Mouse (Mus musculus) midbrain, embryonic 14.5 days (tissue): ENCODE results near the gene Fam161a. TPM values are rescaled to one million over a fixed set of nuclear protein-coding genes. Genes with fewer than 3 reads are reported as not detected.
A peak's percentile ranks its signal among the peaks of the same experiment; 100 is the strongest.

Source experiments
- ATAC-seq: fragments of 200-750 bp; cut with Nextera tagmentation; 2 replicates; pipeline ENCODE4 v1.8.0; 2017; ENCODE audit warnings: moderate number of reproducible peaks, moderate library complexity; ENCODE audit not compliant: low FRiP score, low TSS enrichment
- DNase-seq: peaks from one replicate; pipeline ENCODE4 v3.0.0-alpha.2; 2015
- H3K27ac ChIP-seq: fragments of 300-500 bp; sonication (generic); replicated peaks from 2 replicates; pipeline ENCODE4 v1.5.1; 2014; ENCODE audit warnings: mild to moderate bottlenecking, low read depth, low read length, moderate library complexity
- H3K27me3 ChIP-seq: fragments of 300-500 bp; sonication (generic); 2 replicates; pipeline ENCODE4 v1.6.1; 2014; ENCODE audit warnings: low read length, control low read depth, mixed read lengths; ENCODE audit not compliant: control insufficient read depth, insufficient read depth
- H3K36me3 ChIP-seq: fragments of 300-500 bp; sonication (generic); 2 replicates; pipeline ENCODE4 v1.6.1; 2014; ENCODE audit warnings: low read length, control low read depth; ENCODE audit not compliant: control insufficient read depth, insufficient read depth
- H3K4me1 ChIP-seq: fragments of 300-500 bp; sonication (generic); 2 replicates; pipeline ENCODE4 v1.6.1; 2014; ENCODE audit warnings: mild to moderate bottlenecking, antibody characterized with exemption, low read length, control low read depth; ENCODE audit not compliant: control insufficient read depth, insufficient read depth
- H3K4me2 ChIP-seq: fragments of 300-500 bp; sonication (generic); 2 replicates; pipeline ENCODE4 v1.6.1; 2014; ENCODE audit warnings: mild to moderate bottlenecking, low read length, moderate library complexity
- H3K4me3 ChIP-seq: fragments of 300-500 bp; sonication (generic); replicated peaks from 2 replicates; pipeline ENCODE4 v1.5.1; 2014; ENCODE audit warnings: low read depth, low read length
- H3K9ac ChIP-seq: fragments of 300-500 bp; sonication (generic); replicated peaks from 2 replicates; pipeline ENCODE4 v1.6.1; 2014; ENCODE audit warnings: mild to moderate bottlenecking, low read length, moderate library complexity
- H3K9me3 ChIP-seq: fragments of 300-500 bp; sonication (generic); 2 replicates; pipeline ENCODE4 v1.6.1; 2016; ENCODE audit warnings: low read length, control low read depth, mixed read lengths; ENCODE audit not compliant: control insufficient read depth
- WGBS: fragments of 180-500 bp; shearing (Covaris S2); extraction: QIAGEN DNeasy Blood & Tissue Kit; methylation state at CpG from one replicate; pipeline ENCODE4 v1.1.7; 2014; 5-methylcytosine and 5-hydroxymethylcytosine counted together
- polyA plus RNA-seq: library from polyadenylated mRNA; unstranded; fragments of >200 nt; fragmentation: Nextera tagmentation; extraction: Ambion mirVana; gene quantifications from 2 replicates; pipeline ENCODE4 v1.2.1, GENCODE M21; 2014

The Fam161a gene
- polyA plus RNA-seq, 1 experiment from 2014 or later, result 3.7 TPM

GRCm38 (mm10) chr11:22998308-22998707, 9.0 kb upstream of the Fam161a start:
- Histone ChIP-seq H3K36me3 (peaks cover 91% of the 10 kb centered on the region), H3K9ac (no peak overlapping the region), H3K4me2 (no peak overlapping the region), H3K27ac (no peak overlapping the region), H3K27me3 (no peaks in the 10 kb centered on the region), H3K4me3 (no peak overlapping the region), H3K9me3 (no peaks in the 10 kb centered on the region), H3K4me1 (no peaks in the 10 kb centered on the region)
- ATAC-seq (no peak), DNase-seq (no peak)
- WGBS, result 84% methylated on average over 1 of the region's 1 CpGs

- H3K4me2 ChIP-seq, result no peak overlapping the region
- no peak overlapping the region for H3K4me3 ChIP-seq
- no peaks in the 10 kb centered on the region for H3K27me3 ChIP-seq
- peaks cover 53% of the 10 kb centered on the region for H3K36me3 ChIP-seq
- H3K9me3 ChIP-seq, result no peaks in the 10 kb centered on the region
- H3K9ac ChIP-seq, result no peak overlapping the region
- ATAC-seq, result no peak
- WGBS, result 93% methylated on average over 1 of the region's 1 CpGs
- peaks cover 7% of the 10 kb centered on the region for H3K4me1 ChIP-seq
- H3K27ac ChIP-seq, result no peak overlapping the region
- no peak for DNase-seq
Observed at GRCm38 (mm10) chr11:23005276-23005675, 2.1 kb upstream of the Fam161a start.

GRCm38 (mm10) chr11:23007166-23007480, 208 bp upstream of the Fam161a start:
- Histone ChIP-seq H3K27me3 (no peaks in the 10 kb centered on the region), H3K4me3 (peak overlapping the region; percentile 47), H3K36me3 (peaks cover 37% of the 10 kb centered on the region), H3K27ac (peak overlapping the region; percentile 96), H3K4me2 (peak overlapping the region; percentile 68), H3K9ac (peak overlapping the region; percentile 61), H3K4me1 (peaks cover 7% of the 10 kb centered on the region), H3K9me3 (no peaks in the 10 kb centered on the region)
- ATAC-seq (no peak), DNase-seq (no peak)
- WGBS, result 4% methylated on average over 6 of the region's 6 CpGs

GRCm38 (mm10) chr11:23008181-23008823, 971 bp downstream of the Fam161a start:
- Histone ChIP-seq H3K36me3 (peaks cover 25% of the 10 kb centered on the region), H3K4me1 (peaks cover 7% of the 10 kb centered on the region), H3K4me2 (peak overlapping the region; percentile 68), H3K27ac (peak overlapping the region; percentile 96), H3K9ac (peak overlapping the region; percentile 61), H3K9me3 (no peaks in the 10 kb centered on the region), H3K4me3 (peak overlapping the region; percentile 47), H3K27me3 (no peaks in the 10 kb centered on the region)
- WGBS, result under 1% methylated on average over 40 of the region's 40 CpGs
- peak; percentile 95 for DNase-seq
- peak; percentile 95 for ATAC-seq

GRCm38 (mm10) chr11:23008824-23009200, 1.5 kb downstream of the Fam161a start:
- Histone ChIP-seq H3K9me3 (no peaks in the 10 kb centered on the region), H3K36me3 (peaks cover 20% of the 10 kb centered on the region), H3K27me3 (no peaks in the 10 kb centered on the region), H3K27ac (peak overlapping the region; percentile 96; the same call in 1 of the 2 replicates), H3K4me3 (peak overlapping the region; percentile 47), H3K9ac (peak overlapping the region; percentile 61), H3K4me1 (peaks cover 7% of the 10 kb centered on the region), H3K4me2 (peak overlapping the region; percentile 68)
- ATAC-seq, result no peak
- 36% methylated on average over 4 of the region's 4 CpGs for WGBS
- DNase-seq, result peak; percentile 19

GRCm38 (mm10) chr11:23013096-23013495, 5.8 kb downstream of the Fam161a start:
- Histone ChIP-seq H3K4me1 (no peaks in the 10 kb centered on the region; the same call in 1 of the 2 replicates), H3K9ac (no peak overlapping the region), H3K36me3 (no peaks in the 10 kb centered on the region), H3K9me3 (no peaks in the 10 kb centered on the region), H3K4me3 (no peak overlapping the region), H3K4me2 (no peak overlapping the region), H3K27ac (no peak overlapping the region), H3K27me3 (no peaks in the 10 kb centered on the region)
- ATAC-seq (no peak), DNase-seq (no peak)
- WGBS, result 92% methylated on average over 1 of the region's 1 CpGs

GRCm38 (mm10) chr11:23013580-23014294, 6.4 kb downstream of the Fam161a start:
- H3K9me3 ChIP-seq, result no peaks in the 10 kb centered on the region
- H3K27ac ChIP-seq, result no peak overlapping the region
- DNase-seq, result no peak
- H3K36me3 ChIP-seq, result no peaks in the 10 kb centered on the region
- 80% methylated on average over 4 of the region's 4 CpGs for WGBS
- no peak overlapping the region for H3K4me3 ChIP-seq
- H3K9ac ChIP-seq, result no peak overlapping the region
- no peak overlapping the region for H3K4me2 ChIP-seq
- H3K27me3 ChIP-seq, result no peaks in the 10 kb centered on the region
- no peak for ATAC-seq
- no peaks in the 10 kb centered on the region; the same call in 1 of the 2 replicates for H3K4me1 ChIP-seq

- Histone ChIP-seq H3K9me3 (no peaks in the 10 kb centered on the region), H3K4me3 (no peak overlapping the region), H3K4me1 (no peaks in the 10 kb centered on the region), H3K27ac (no peak overlapping the region), H3K9ac (no peak overlapping the region), H3K36me3 (no peaks in the 10 kb centered on the region), H3K4me2 (no peak overlapping the region), H3K27me3 (no peaks in the 10 kb centered on the region)
- DNase-seq (no peak), ATAC-seq (no peak)
- 80% methylated on average over 6 of the region's 6 CpGs for WGBS
Observed at GRCm38 (mm10) chr11:23014996-23015395, 7.7 kb downstream of the Fam161a start.

- H3K27ac ChIP-seq, result no peak overlapping the region
- H3K4me1 ChIP-seq, result no peaks in the 10 kb centered on the region
- DNase-seq, result no peak
- no peaks in the 10 kb centered on the region for H3K36me3 ChIP-seq
- no peak overlapping the region for H3K4me2 ChIP-seq
- H3K9ac ChIP-seq, result no peak overlapping the region
- H3K9me3 ChIP-seq, result no peaks in the 10 kb centered on the region
- no peaks in the 10 kb centered on the region for H3K27me3 ChIP-seq
- no peak for ATAC-seq
- 94% methylated on average over 4 of the region's 4 CpGs for WGBS
- no peak overlapping the region for H3K4me3 ChIP-seq
Observed at GRCm38 (mm10) chr11:23017943-23018342, 10.6 kb downstream of the Fam161a start.
